Mouse (Mus musculus) ovary, postnatal 10 days (tissue): ENCODE measurements at regions not wholly inside any gene's neighbourhood (a gene's known extent, or its start where the extent isn't known, plus 50 kb on each side); places are given as distances from the start of the nearest gene placed in this dataset.

Experiments used
- DNase-seq: peaks from one replicate; pipeline ENCODE4 v3.0.0; 2022; ENCODE audit warnings: low spot score

GRCm38 (mm10) chr2:101175124-101175523 is 449.4 kb upstream of the Rag2 start:
- no peak for DNase-seq

GRCm38 (mm10) chr2:101206637-101207036 is 417.9 kb upstream of the Rag2 start:
- DNase-seq = no peak

- no peak for DNase-seq
Observed at GRCm38 (mm10) chr2:101209136-101209535, 415.4 kb upstream of the Rag2 start.

GRCm38 (mm10) chr2:101220759-101221158 is 403.8 kb upstream of the Rag2 start:
- DNase-seq = no peak

- DNase-seq = no peak
Observed at GRCm38 (mm10) chr2:101242983-101243382, 381.5 kb upstream of the Rag2 start.

GRCm38 (mm10) chr2:101247133-101247532 is 377.4 kb upstream of the Rag2 start:
- DNase-seq = no peak

GRCm38 (mm10) chr2:101252228-101252627 is 372.3 kb upstream of the Rag2 start:
- no peak for DNase-seq

GRCm38 (mm10) chr2:101256464-101256863 is 368.1 kb upstream of the Rag2 start:
- DNase-seq = no peak

- no peak for DNase-seq
Observed at GRCm38 (mm10) chr2:101263934-101264333, 360.6 kb upstream of the Rag2 start.

GRCm38 (mm10) chr2:101266685-101267374 is 357.7 kb upstream of the Rag2 start:
- no peak for DNase-seq

- no peak for DNase-seq
Observed at GRCm38 (mm10) chr2:101274045-101274664, 350.4 kb upstream of the Rag2 start.

GRCm38 (mm10) chr2:101284886-101285285 is 339.6 kb upstream of the Rag2 start:
- no peak for DNase-seq

GRCm38 (mm10) chr2:101288119-101288518 is 336.4 kb upstream of the Rag2 start:
- no peak for DNase-seq

- DNase-seq = no peak
Observed at GRCm38 (mm10) chr2:101289168-101289567, 335.4 kb upstream of the Rag2 start.

- DNase-seq = no peak
Observed at GRCm38 (mm10) chr2:101290738-101291137, 333.8 kb upstream of the Rag2 start.

GRCm38 (mm10) chr2:101295678-101296368 is 328.7 kb upstream of the Rag2 start:
- DNase-seq = no peak

GRCm38 (mm10) chr2:101296369-101296682 is 328.2 kb upstream of the Rag2 start:
- DNase-seq = no peak

GRCm38 (mm10) chr2:101296778-101297177 is 327.7 kb upstream of the Rag2 start:
- DNase-seq = no peak

GRCm38 (mm10) chr2:101299126-101299525 is 325.4 kb upstream of the Rag2 start:
- no peak for DNase-seq

- no peak for DNase-seq
Observed at GRCm38 (mm10) chr2:101300106-101300505, 324.4 kb upstream of the Rag2 start.

- DNase-seq = no peak
Observed at GRCm38 (mm10) chr2:101321286-101321914, 303.1 kb upstream of the Rag2 start.

- DNase-seq = no peak
Observed at GRCm38 (mm10) chr2:101356709-101357108, 267.8 kb upstream of the Rag2 start.

- DNase-seq = no peak
Observed at GRCm38 (mm10) chr2:101364256-101364655, 260.3 kb upstream of the Rag2 start.
